Mouse (Mus musculus) gastrocnemius, postnatal 4 days (tissue): ENCODE data around the gene Ipo9. TPM values are rescaled to one million over a fixed set of nuclear protein-coding genes. Genes with fewer than 3 reads are reported as not detected.

ENCODE experiments used
- DNase-seq, 2 experiments: peaks; one replicate each; pipeline ENCODE4 v3.0.0; 2021 to 2022; ENCODE audit warnings: low spot score in 2 of 2, mixed read lengths in 2 of 2
- long read RNA-seq, 2 experiments: library from polyadenylated mRNA; stranded (forward); transcript quantifications; one replicate each; pipeline ENCODE4 v2.0.0; 2021
- total RNA-seq, 2 experiments: library from RNA; stranded (reverse); gene quantifications; 2 replicates each; pipeline ENCODE4 v1.2.3; 2021

The Ipo9 gene
- total RNA-seq, result 10 to 100 TPM; 89.2 to 90.6 TPM
- long read RNA-seq, experiment 1, full-length matches to known transcripts, result 41 of 65 reads
- long read RNA-seq, experiment 1, partial matches to known transcripts, result 10 of 65 reads
- long read RNA-seq, experiment 1, other reads (novel, unspliced or antisense), result 14 of 65 reads
- long read RNA-seq, experiment 2, full-length matches to known transcripts, result 51 of 78 reads
- long read RNA-seq, experiment 2, partial matches to known transcripts, result 9 of 78 reads
- long read RNA-seq, experiment 2, other reads (novel, unspliced or antisense), result 18 of 78 reads

DNA sequence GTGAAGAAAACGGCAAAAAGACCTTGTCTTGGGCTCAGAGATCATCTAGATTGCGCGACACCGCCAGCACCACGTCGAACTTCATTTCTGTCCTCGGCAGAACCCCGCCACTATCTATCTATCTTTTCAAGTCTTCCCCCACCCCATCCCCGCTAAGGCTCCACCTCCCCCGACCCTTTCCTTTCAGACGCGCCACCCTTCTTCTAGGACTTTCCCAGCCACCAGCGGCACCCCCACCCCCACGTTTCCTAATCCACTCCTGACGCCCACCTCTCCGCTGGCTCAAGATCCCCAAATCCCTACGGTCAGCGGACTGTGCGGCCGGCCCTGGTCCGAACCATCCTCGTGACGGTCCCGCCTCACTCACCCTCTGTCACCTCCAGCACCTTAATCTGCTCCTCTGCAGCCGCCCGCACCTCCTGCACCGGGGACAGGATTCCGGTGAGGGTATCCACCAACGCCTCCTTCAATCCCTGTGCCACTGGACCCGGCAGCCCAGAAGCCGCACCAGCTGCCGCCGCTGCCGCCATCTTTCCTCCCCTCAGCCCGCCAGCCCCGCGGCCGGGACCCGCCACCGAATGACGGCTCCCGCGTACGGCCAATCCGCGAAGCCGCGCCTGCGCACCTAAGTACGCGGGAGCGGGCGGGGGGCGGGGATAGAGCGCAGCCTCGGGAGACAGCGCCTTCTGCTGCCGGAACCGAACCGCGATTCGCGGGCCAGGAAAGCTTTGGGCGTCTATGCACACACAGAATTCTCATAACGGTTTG, at the start of gene Ipo9:
Gene Ipo9 (minus strand): TSS at position 599 of the 768 bp plus-strand sequence.
- peak; percentile 92 to 94 for DNase-seq

DNA sequence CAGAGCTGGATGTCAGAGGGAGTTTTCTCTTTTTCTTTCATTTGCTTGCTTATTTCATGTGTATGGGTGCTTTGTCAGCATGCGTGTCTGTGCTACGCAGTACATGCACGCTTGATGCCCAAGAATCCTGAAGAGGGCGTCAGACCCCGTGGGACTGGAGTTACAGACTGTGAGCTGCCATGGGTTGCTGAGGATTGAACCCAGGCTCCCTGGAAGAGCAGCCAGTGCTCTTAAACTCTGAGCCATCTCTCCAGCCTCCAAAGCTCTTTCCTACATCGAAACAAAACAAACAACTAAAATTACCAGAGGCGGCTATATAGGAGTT, 45.2 kb upstream of the Ipo9 start:
- DNase-seq, result no peak

DNA sequence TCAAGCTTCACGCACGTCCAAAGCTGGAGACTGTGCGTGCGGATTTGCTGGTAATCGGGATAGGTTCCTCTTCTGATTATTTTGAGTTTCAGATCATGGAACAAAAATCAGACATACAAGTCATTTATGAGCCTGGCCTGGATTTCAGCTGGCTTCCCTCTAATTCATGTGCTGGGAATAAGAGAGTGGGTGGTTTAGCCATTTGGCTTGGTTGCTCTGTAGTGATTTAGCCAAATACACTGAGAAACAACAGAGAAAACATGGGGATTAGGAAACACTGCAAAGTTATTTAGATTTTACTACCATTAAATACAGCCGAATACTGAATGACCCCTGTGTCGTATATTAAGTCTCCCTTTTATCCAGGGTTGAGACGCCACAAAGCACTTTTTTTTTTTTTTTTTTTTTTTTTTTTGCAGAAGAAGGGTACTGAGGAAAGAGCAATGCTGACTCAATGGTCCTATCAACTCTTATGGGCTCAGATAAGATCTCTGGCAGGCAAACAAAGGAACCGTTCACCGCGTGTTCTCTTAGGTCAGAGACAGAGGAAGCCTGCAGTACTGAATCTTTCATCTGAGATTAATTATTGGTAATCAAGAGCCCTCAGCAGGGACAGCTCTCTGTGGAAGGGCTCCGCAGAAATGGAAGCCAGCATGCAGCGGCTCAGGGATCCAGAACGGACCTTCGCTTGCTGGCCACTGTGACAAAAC, 44.7 kb upstream of the Ipo9 start:
- no peak for DNase-seq

DNA sequence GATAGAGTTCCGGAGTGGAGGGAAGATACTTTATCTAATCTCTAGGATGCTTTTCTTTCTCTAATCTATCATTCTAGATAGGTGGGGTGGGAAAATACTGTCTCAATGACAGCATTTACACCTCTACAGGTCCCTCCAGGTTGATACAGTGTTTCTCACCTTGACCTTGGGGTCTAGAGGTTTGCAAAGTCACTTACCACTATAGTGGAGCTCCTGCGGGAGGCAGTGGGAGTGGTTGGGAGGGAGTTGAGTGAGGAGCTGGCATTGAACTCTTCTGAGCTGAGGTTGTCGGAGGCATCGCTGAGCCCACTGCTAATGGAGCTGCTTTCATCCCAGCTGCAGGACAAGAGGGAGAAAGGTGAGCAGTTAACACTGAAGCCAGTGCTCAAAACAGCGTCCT, 42.2 kb upstream of the Ipo9 start:
- no peak for DNase-seq

DNA sequence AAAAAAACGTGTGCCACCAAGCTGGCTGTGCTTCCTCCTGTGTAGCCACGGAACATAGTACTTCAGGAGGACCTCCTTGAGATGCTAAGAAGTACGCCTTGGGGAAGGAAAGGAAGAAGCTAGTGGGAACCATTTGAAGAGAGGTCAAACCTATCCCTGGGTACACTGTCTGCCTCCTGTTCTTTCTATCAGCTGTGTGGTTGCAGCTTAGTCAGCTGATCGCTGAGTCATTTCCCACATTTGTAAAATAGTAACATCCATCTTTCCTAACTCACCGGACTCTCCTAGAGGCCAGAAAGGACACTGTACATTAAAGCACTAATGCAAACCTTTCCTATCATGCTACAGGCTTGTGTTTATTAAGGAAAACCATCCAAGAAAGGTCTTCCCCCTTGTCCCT, 41.4 kb upstream of the Ipo9 start:
- no peak for DNase-seq

DNA sequence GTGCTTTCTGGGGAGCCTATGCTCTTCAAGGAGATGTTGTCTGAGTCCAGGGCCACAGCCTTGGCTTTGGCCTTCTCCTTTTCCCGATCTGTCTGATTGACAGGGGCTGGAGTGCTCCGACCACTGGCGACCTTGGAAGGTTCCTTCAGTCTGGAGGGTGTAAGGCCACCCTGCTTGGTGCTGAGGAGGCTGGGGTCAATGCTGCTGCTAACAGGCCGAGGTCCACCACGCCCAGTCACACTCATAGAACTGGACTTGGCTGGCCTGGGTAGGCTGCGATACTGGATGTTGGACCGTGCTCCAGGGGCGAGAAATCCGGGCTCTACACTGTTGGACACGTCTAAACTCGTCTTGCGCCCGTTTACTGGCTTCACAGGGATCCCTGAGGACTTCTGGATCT, 40.2 kb upstream of the Ipo9 start:
- no peak for DNase-seq

DNA sequence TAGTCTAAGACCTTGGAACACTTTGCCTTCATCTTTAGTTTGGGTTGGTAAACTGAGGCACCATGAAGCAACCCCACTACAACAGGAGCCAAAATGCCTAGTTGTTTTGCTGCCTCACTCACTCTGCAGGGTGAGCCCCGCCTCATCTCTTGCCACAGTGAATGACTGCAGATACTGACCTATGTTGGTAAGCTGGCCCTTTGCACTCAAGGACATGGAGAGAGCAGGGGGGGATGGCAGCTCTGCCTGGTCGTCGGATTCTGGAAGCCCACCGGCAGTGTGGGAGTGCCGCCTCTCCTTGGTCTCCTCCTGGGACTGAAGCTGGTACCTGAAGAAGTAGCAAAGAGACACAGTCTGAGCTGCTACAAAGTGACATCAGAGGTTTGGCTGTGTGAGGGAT, 37.2 kb upstream of the Ipo9 start:
- DNase-seq, result no peak

DNA sequence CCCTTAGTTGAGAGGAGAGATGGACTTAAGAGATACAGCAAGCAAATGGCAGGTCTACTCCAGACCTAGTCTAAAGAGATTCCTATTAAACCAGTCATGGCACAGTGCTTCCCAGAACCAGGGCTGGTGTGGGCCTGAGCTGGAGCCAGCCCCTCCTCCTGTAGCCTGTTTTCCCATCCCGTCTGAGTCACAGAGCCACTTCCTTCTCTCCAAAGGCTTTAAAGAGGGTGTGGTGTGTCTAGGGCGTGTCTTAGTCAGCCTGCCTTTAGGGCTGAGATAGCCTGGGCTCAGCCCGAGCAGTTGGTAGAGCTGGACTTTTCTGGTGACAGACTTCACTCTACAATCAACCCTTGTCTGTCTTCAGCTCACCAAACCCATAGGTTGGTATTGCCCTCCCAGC, 36.6 kb upstream of the Ipo9 start:
- DNase-seq, result no peak

DNA sequence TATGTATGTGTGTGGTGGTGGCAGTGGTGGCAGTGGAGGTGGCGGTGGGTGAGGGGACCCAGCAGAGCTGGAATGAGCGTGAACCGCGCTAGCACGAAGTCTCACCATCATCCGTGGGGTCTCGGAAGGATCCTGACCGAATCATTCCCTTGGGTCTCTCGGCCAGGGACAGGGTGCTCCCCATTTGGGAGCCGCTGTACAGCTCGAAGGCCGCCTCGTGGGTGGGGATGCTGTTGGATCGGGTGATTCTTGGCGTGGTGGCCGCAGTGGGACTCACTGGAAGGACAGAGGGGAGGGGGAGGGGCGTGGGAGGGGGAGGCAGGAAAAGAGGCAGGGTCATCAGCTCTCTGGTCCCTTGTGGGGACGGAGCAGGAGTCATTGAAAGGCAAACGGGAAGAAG, 35.4 kb upstream of the Ipo9 start:
- no peak for DNase-seq

DNA sequence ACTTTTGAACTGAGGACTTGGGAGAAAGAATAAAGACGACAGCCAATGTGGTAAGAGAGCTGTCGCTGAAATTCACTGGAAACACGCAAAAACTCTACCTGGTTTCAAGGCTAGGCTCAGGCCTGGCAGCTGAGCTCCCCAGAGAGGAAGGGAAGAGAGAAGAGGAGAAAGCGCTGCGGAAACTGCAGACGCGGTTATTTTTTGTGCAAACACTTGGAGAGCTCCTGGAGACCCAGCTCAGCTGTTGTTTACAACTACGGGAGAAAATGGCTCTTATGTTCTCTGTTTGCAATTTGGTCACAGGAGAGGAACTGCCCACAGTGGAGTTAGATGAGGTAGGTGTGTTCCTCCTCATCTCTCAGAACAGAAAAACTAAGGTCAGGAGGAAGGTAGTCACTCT, 32.4 kb upstream of the Ipo9 start:
- no peak for DNase-seq

DNA sequence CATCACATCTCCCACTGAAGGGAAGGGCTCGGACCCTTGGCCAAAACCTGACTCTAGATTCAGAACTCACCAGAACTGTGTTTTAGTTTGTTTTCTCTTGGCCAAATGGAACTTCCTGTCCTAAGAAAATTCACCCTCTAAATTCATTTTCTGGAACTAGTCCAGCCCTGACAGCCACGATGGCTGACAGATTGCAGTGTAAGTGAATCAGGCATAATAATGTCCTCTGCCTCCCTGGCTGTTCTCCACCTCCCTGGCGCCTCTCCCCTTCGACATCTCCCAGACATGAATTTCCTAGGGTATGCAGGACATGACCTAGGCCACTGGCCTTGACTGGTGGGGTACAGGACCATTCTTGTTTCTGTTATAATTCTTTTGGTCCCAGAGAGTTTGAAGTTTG, 32.0 kb upstream of the Ipo9 start:
- DNase-seq, result no peak

DNA sequence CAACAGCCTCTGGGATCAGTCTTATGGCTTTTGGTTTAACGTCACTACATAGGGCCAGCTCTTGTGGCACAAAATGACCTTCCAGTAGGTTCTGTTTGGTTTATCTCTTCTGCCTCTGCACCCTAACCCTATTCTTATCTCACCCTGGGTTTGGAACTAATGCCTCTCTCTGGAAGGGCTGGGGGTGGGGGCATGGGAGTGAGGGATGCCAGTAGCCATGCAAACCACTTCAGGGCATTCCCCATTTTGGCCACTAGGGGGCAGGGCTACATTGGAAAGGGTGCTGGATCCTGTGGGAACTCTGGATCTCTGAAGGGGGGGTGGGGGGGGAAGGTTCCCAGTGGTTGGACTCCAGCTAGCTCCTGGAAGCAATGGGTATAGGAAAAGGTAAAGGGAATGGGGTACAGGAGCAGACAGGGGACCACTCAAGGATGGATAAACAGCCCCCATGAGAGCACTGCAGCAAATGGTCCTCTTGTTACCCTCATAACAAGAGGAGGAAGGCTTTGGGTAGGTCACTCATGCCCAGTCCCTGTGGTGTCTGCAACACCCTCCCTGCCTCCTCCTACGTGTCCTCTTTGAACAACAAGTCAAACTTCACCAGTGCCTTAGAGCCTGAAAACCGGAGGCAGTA, 30.9 kb upstream of the Ipo9 start:
- DNase-seq, result peak; percentile 63 to 77

DNA sequence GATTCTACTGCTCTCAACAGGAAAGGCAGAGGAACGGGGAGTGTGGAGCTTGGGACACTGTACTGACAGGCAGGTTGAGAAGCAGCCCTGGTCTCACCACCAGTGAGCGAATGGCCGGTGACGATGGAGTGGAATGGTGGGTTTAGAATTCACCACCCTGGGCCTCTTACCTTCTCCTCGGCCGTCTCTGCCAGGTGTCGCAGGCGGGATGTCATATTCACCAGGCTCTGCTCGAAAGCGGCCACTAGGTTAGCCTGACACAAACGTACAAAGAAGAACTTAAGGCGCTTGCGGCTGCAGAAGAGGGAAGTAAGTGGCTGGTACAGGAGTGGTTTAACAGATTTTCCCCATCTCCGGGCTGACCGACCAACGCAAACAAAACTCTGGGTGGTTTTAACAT, 30.2 kb upstream of the Ipo9 start:
- no peak for DNase-seq

DNA sequence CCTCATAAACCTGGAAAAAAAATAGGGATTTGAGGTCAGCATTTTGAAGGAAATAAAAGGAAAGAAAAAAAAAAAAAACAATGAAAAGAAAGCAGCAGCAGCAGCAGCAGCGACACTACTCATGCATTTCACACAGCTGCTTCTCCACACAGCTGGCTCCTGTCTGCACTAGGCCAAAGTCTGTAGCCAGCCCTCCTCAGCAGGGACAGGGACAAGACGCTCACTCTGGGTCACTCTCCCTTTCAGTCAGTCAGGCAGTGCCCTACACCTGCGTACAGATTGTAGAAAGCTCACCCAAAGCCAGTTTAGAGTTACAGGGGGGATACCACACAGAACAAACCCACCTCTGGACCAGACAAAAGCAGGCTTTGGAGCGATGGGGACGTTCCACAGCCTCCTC, 27.6 kb upstream of the Ipo9 start:
- no peak for DNase-seq

DNA sequence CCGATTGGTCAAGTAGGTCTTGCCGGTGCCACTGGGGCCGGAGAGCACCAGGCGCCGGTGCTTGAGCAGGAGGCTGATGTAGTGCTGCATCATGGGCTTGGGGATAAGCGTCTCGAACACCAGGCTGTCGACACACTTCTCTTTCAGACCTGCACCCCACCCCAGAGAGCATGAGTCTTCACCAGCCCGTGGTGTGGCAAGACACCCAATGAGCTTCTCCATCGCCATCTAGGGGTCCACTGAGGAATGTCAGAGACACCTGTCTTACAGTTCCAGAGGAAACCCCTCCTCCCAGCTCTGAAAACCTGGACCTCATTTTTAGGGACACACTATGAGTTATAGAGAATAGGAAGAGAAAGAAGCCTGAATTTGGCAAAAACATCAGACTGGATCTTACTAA, 22.0 kb upstream of the Ipo9 start:
- DNase-seq, result no peak

DNA sequence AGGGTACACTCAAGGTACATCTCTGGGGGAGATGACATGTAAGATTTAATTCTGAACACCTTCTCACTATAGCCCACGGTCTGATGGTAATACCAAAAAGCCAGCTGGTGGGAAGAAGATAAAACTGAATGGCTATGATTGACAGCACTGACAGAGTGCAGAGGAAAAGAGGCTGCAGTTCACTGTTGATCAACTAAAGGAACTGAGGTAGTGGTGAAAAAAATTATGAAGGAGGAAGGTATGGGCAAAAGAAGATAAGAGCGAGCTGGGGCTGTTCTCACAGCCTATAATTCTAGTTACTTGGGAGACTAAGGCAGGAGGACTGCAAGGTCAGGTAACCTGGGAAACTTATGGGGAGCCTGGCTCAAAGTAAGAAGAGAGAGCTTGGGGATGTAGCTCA, 21.1 kb upstream of the Ipo9 start:
- no peak for DNase-seq

DNA sequence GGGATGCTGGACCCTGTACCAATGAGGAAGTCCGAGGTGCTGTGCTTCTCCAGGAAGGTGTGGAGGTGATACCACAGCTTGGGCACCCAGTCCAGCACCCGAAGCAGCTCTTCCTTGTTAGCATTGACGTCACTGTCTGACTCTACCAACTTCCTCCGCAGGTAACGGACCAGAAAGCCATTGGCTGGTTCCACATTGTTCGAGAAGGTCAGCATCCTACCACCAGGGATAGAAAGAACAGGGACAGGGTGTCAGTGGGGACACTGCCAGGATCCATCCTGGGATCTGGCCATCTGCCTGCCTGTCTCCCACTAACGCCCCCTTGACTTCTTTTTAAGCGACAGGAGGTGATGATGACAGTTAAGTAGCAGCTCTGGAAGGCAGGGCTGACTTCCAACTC, 19.6 kb upstream of the Ipo9 start:
- no peak for DNase-seq

DNA sequence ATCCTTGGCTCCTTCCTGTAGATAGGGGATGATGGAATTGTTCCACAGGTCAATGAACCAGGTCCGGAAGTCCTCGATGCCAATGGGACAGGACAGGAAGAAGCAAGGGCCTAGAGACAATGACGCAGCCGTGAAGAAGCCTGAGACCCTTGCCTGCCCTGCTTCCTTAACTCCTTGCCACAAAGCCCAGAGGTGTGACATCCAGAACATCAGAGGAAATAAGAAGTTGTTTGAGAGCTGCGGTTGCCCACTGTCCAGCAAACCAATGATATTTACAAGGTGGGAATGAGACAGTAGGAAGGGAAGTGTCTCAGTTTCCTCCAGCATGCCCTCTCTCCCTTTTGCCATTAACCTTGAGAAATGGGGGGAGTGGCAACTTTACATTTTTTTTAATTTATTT, 18.6 kb upstream of the Ipo9 start:
- no peak for DNase-seq

DNA sequence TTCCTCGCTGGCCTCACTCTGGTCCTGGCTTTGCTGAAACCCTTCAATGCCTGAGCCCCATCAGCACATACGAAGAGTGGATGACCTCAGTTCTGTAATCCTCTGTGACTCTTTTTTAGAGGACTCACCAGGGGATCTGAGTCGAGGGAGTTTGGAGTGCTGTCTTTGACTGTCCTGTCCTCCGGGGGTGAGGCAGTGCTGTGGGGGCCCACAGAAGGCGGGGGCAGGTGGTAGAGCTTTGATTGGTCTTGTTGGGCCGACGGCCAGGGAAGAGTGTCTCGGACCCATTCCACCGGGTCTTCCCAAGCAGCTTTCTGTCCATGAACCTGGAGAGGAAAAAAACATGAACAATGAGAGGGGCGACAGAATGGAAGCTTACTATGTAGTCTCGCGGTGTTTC, 13.2 kb upstream of the Ipo9 start:
- no peak for DNase-seq

DNA sequence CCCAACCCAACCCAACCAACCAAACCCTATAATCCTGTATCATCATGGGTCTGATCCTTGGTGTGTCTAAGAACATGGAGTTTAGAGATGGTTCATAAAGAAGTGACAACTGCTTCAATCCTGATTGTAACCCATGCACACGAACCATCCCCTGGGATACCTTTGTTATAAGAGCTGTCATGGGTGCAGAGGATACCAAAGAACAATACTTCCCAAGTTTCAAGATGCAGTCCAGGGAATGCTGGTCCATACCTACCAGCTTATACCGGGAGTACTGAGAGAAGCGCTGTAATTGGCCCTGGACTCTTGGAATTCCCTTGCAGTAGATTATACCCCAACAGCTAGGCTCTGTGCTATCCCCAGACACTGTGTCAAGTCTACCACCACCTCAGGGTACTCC, 11.6 kb upstream of the Ipo9 start:
- DNase-seq, result no peak

DNA sequence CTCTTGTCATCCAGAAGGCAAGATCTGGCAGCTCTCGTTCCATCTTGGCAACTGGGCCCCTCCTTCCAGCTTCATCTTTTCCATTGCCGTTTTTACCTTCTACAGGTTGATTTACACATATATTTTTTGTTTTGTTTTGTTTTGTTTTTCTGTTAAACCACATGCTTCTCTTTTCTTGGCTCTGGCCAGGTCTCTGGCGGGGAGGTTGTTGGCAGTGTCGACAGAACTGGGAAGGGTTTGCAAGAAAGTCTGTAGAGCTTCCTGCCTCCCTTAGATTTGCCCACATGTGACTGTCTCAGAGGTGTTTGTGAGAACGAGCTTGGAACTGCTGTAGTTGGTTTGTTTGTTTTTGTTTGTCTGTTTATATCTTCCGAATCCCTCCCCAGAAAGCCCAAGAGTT, 10.7 kb upstream of the Ipo9 start:
- DNase-seq, result no peak

DNA sequence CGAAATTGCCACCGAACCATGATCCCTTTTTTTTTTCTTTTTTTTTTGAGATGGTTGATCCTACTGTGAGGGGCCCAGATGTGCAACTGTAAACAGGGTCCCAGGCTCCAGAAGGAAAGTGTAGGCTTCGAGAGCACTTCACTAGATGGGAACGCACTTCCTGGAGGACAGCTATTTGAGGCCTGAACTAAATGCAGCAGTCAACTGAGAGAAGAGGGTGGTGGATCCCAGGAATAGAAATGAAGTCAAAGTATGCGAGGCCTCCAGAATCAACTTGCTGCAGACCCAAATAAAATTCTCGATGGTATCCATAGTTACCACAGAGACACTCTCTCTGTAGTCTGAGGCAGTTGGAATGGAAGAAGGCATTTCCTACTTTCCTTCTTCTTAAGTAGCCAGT, 8.5 kb upstream of the Ipo9 start:
- DNase-seq, result no peak
